Mouse (Mus musculus): Measurements from ENCODE around the gene Pcp4. TPM values are rescaled to one million over a fixed set of nuclear protein-coding genes. Genes with fewer than 3 reads are reported as not detected.

The Pcp4 gene
- total RNA-seq, 2 experiments from 2014 or later, result 410 to 473 TPM

DNA sequence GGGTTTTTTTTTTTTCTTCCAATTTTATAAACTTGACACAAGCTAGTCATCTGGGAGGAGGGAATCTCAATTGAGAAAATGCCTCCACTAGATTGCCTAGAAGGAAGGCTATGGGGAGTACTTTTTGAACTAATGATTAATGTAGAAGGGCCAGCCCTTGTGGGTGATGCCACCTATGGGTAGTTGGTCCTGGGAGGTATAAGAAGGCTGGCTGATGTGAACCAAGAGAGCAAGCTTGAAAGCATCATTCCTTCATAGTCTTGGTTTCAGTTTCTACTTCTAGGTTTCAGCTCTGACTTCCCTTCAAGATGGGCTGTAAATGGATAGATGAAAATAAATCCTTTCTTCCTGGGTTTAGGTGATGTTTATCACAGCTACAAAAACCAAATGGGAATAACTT lies 13.3 kb upstream of the Pcp4 start:
- intact Hi-C loops (cut with DNase I), result no loop called here
- DNase-seq (ENCODE audit: extremely low spot score in 1 of 2, low spot score in 2 of 2), result no peak
- no peak overlapping the region for H3K27ac ChIP-seq
- no peak overlapping the region for H3K4me3 ChIP-seq
- no peak for TF ChIP-seq CTCF (IDR thresholded peaks at IDR 0.05)

DNA sequence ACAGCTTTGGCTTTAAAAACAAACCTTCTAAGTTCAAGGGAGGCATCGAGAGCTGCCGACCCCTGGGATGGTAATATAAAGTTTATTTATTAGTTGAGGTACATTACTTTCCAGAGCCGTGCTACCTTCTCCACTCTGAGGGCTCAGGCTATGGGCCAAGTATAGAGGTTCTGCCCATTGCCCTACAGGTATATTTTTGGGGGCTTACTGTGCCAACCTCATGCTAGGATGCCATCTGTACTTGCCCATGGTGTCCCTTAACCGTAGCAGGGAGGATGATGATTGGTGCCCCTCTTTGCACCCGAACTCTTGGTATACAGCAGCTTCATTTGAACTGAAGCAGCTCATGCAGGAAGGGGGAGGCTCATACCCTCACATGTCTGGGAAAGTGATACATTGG lies 9.8 kb upstream of the Pcp4 start:
- DNase-seq (ENCODE audit: extremely low spot score in 1 of 2, low spot score in 2 of 2), result no peak
- Histone ChIP-seq H3K4me3 (no peak overlapping the region), H3K27ac (no peak overlapping the region)
- intact Hi-C loops (cut with DNase I), result no loop called here
- no peak for TF ChIP-seq CTCF (IDR thresholded peaks at IDR 0.05)

DNA sequence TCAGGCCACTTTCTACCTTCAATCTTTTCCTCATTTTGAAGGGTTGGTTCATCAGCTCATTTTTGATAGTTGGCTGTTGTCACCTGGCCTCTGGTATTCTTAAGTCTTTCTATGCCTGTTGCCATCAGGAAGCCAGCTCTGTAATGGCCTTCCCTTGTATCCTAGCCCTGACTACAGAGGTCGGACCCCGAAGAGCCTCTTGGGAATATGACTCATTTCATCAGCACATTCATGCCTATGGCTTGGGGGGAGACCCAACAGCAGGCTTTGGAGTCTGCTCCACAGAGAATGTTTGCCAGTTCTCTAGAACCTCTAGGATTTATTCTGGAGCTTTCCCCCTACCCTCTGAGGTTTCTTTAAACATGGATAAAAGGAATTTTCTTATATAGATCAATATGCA lies 8.1 kb upstream of the Pcp4 start:
- no peak for TF ChIP-seq CTCF (IDR thresholded peaks at IDR 0.05)
- Histone ChIP-seq H3K27ac (no peak overlapping the region), H3K4me3 (no peak overlapping the region)
- intact Hi-C loops (cut with DNase I), result no loop called here
- DNase-seq (ENCODE audit: extremely low spot score in 1 of 2, low spot score in 2 of 2), result no peak

DNA sequence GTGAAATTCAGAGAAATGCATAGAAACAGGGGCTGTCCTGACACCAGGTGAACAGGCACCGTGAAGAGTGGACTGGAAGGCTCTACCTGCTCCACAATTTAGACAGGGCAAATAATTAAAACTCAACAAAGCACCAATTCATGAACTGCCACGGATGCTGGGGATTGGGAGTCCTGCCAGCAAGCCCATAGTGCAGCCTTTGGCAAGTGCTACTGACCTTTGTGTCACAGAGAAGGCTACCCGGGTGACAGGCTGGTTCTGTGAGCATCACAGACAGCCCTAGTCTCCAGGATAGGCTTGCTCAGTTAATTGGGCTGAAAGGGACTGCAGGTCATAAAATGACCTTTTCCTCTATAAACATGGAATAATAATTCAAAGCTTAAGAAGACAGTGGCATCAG lies 6.6 kb upstream of the Pcp4 start:
- intact Hi-C loops (cut with DNase I), result no loop called here
- TF ChIP-seq CTCF (IDR thresholded peaks at IDR 0.05), result no peak
- no peak for DNase-seq (ENCODE audit: extremely low spot score in 1 of 2, low spot score in 2 of 2)
- Histone ChIP-seq H3K27ac (no peak overlapping the region), H3K4me3 (no peak overlapping the region)

DNA sequence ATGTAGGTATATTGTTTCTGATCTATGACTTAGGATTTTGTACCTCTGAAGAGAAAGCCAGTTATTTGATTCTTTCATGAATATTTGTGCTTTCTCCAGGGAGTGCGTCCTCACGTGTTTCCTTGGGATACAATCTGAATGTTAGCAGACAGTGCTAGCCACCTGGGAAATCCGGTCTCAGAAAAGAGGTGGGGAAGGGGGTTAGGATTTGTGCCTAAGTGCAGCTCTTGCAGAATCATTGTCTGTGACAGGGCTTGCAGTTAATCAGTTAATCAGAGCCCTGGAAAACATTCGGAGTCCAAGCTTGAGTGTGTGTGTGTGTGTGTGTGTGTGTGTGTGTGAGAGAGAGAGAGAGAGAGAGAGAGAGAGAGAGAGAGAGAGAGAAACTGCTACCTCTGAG lies 605 bp downstream of the Pcp4 start:
- peak overlapping the region; percentile 52 for H3K4me3 ChIP-seq
- peak overlapping the region; percentile 74 for H3K27ac ChIP-seq

DNA sequence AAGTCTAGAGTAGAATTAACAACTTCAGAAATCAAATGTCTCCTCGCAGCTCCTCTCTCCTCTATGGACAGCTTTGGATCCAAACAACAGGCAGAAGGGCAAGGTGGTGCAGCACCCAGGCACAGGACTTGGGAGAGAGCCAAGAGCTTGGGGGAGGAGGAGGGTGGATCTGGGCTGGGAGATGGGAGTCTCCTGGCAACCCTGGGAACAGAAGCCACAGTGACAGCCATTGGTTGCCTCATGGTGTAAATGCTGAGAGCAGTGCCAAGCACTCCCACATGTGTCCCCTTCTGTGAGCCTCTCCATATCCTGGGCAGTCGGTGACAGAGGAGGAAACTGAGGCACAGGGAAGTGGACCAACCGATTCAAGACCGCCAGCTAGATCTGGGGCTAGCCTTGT lies 1.3 kb downstream of the Pcp4 start:
- DNase-seq (ENCODE audit: extremely low spot score in 1 of 2, low spot score in 2 of 2), result peak; percentile 57 to 68
- intact Hi-C loops (cut with DNase I), result loop anchor here (5.0 kb wide), 1 partner anchor 111 kb away; no protein-coding TSS in a partner anchor
- no peak for TF ChIP-seq CTCF (IDR thresholded peaks at IDR 0.05)
- H3K27ac ChIP-seq, result peak overlapping the region; percentile 44
- H3K4me3 ChIP-seq, result peak overlapping the region; percentile 40

More for the DNA sequence above, 605 bp downstream of the Pcp4 start:
- intact Hi-C loops (cut with DNase I), result loop anchor here (5.0 kb wide), 1 partner anchor 111 kb away; no protein-coding TSS in a partner anchor
- TF ChIP-seq CTCF (IDR thresholded peaks at IDR 0.05), result no peak
- no peak for DNase-seq (ENCODE audit: extremely low spot score in 1 of 2, low spot score in 2 of 2)

DNA sequence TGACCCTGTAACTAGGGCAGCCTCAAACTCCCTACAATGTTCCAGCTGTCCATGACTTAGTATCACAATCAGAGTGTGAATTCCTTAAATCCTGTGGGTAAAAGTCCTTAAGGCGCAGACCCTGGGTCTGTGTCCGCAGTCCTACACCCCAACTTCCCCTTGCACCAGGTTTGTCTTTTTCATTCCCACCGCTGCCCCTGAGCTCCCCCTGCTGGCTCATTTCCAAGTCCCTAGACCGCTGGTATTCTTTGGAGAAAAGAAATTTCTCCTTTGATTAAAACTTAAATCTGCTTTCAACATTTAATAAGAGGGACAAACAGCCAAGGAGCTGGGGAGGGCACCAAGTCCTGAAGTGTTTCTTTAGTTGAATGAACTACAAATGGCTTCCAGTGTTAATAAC lies 2.2 kb downstream of the Pcp4 start:
- intact Hi-C loops (cut with DNase I), result loop anchor here (5.0 kb wide), 1 partner anchor 112 kb away; no protein-coding TSS in a partner anchor

DNA sequence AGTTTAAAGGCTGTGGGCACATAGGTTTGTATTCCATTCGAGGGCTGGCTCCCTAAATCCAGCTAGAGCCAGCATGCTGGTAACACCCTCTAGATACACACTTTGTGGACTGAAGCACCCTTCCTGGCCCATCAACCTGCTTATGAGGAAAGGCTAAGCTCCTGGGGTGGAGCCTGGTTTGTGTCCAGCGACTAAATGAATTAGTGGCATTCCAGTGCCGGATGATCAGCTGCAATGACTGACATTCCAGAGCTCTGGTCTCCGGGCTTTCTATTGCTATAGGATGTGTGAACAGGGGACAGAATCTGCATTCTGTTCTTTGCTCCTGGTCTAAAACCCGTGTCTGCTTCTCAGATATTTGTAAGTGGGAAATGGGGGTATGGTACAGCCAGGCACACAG lies 5.0 kb downstream of the Pcp4 start:
- H3K4me3 ChIP-seq, result peak overlapping the region; percentile 4; the same call in 1 of the 2 replicates
- no peak for TF ChIP-seq CTCF (IDR thresholded peaks at IDR 0.05)
- no peak for DNase-seq (ENCODE audit: extremely low spot score in 1 of 2, low spot score in 2 of 2)
- intact Hi-C loops (cut with DNase I), result no loop called here
- H3K27ac ChIP-seq, result peak overlapping the region; percentile 15; the same call in 1 of the 2 replicates

More for the DNA sequence above, 2.2 kb downstream of the Pcp4 start:
- H3K27ac ChIP-seq, result 0 out of 2 replicates have a peak overlapping the region, but pooled peaks have one; percentile 44
- H3K4me3 ChIP-seq, result peak overlapping the region; percentile 40
- DNase-seq (ENCODE audit: extremely low spot score in 1 of 2, low spot score in 2 of 2), result peak in 1 of 2 experiments; percentile 34
- peak; percentile 15 for TF ChIP-seq CTCF (IDR thresholded peaks at IDR 0.05)

DNA sequence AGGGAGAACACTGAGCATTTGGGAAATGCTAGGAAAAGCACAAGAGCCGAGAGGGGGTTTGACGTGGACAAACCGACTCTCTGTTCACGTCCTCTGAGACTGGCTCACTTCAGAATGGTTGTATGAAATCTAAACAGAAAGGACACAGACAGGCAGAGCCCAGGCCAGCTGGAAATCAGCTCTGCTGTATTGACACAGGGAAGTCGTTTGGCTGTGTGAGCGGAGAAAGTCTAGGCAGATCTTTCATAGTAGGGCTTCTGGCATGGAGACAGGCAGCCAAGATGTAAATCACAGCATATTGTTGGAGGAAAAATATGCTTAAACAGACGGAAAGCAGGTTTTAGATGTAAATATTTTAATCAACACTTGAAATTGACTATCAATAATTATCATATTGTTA lies 5.4 kb downstream of the Pcp4 start:
- intact Hi-C loops (cut with DNase I), result no loop called here
- no peak for TF ChIP-seq CTCF (IDR thresholded peaks at IDR 0.05)
- Histone ChIP-seq H3K4me3 (0 out of 2 replicates have a peak overlapping the region, but pooled peaks have one; percentile 4), H3K27ac (peak overlapping the region; percentile 15; the same call in 1 of the 2 replicates)
- no peak for DNase-seq (ENCODE audit: extremely low spot score in 1 of 2, low spot score in 2 of 2)

DNA sequence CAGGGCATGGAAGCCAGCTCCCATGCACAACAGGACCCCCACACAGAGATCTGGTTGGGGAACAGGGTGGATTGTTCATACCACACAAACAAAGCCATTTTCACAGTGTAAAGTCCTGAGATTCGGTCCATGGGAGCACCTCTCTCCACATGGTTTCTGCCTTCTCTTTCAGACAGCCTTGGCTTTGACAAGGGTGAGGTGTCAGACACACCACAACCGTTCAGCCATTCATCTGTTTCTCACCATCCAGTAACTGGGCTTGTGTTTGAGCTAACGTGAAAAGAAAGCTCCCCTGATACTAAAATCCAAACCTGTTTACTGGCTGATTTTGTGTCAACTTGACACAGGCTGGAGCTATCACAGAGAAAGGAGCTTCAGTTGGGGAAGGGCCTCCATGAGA lies 6.8 kb downstream of the Pcp4 start:
- H3K27ac ChIP-seq, result no peak overlapping the region
- no peak for TF ChIP-seq CTCF (IDR thresholded peaks at IDR 0.05)
- no peak overlapping the region for H3K4me3 ChIP-seq
- intact Hi-C loops (cut with DNase I), result no loop called here
- DNase-seq (ENCODE audit: extremely low spot score in 1 of 2, low spot score in 2 of 2), result no peak

DNA sequence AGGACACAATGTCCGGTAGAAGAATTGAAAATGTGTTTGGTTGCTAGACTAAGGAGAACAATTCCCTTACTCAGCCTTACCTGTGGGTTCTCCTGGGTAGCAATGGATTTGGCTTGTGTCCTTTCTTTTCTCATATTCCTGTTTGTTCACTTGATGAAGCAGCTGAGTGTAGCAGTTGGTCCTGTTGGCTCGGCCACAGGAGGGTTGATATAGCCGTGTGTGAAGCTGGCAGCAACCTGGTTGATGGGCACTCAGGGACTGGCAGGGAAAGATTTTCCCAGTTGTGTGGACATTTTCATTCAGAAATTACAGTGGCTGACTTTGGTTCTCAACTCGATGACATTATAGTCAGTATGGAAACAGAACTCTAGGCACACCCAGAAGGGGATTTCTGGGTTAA lies 14.4 kb downstream of the Pcp4 start:
- TF ChIP-seq CTCF (IDR thresholded peaks at IDR 0.05), result no peak
- Histone ChIP-seq H3K4me3 (no peak overlapping the region), H3K27ac (no peak overlapping the region)
- intact Hi-C loops (cut with DNase I), result no loop called here
- DNase-seq (ENCODE audit: extremely low spot score in 1 of 2, low spot score in 2 of 2), result no peak

DNA sequence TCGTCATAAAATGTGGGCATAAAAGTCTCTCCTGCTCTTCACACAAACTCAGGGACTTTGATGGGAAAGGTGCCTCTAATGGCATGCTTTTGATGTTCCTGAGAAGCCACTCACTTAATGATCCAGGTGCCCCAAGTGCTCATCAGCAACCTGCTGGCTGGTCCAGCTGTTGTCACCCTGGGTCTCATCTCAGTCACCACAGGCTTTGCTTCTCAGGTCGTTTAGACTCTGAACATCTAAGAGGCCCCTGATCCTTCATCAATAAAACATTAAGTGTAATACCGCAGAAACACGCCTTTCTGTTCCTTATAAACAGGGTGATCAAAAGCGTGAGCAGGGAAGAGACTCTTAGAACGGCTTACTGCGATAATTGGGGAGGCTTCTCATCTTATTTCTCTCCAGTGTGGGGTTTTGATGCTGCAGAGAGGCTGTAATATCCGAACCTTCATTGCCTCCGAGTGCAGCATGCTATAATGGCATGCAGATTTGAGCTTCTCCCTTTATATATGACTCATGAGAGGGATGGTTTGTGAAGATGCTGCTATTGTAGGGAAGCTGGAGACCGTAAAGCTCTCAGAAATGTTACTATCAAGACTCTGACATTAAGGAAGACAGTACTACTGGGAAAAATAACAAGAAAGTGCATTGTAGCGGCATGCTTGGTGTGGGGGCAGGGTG lies 19.7 kb downstream of the Pcp4 start:
- TF ChIP-seq CTCF (IDR thresholded peaks at IDR 0.05), result no peak
- intact Hi-C loops (cut with DNase I), result no loop called here
- no peak overlapping the region for H3K4me3 ChIP-seq
- H3K27ac ChIP-seq, result no peak overlapping the region
- DNase-seq (ENCODE audit: extremely low spot score in 1 of 2, low spot score in 2 of 2), result no peak

DNA sequence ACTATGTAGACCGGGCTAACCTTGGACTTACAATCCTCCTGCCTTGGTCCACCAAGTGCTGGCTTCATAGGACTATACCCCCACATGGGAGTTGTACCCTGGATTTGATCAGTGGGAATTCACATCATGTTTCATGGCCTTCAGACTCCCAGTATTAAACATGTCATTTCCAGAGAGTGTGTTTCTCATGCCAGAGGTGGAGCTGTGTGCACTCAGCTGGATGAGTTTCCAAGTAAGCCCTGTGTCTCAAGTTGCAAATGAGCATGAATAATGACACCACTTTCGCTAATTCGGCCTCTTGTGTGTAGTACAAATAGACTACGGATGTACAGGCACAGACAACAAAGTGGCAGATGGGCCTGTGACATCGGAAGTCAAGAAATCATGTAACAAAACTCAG lies 20.6 kb downstream of the Pcp4 start:
- no peak overlapping the region for H3K27ac ChIP-seq

More for the DNA sequence above, 20.6 kb downstream of the Pcp4 start:
- intact Hi-C loops (cut with DNase I), result no loop called here
- H3K4me3 ChIP-seq, result no peak overlapping the region
- TF ChIP-seq CTCF (IDR thresholded peaks at IDR 0.05), result no peak
- DNase-seq (ENCODE audit: extremely low spot score in 1 of 2, low spot score in 2 of 2), result no peak
